Mouse (Mus musculus) erythroblast, embryonic 14.5 days (primary cell): ENCODE data around the gene A630001G21Rik. TPM values are rescaled to one million over a fixed set of nuclear protein-coding genes. Genes with fewer than 3 reads are reported as not detected.

ENCODE experiments used
- H3K27me3 ChIP-seq: 2 replicates; pipeline ENCODE4 v1.6.1; 2012; ENCODE audit warnings: inconsistent platforms; ENCODE audit not compliant: control insufficient read depth
- H3K36me3 ChIP-seq: 2 replicates; pipeline ENCODE4 v1.6.1; 2012; ENCODE audit warnings: mild to moderate bottlenecking, inconsistent platforms; ENCODE audit not compliant: control insufficient read depth
- H3K4me1 ChIP-seq: 2 replicates; pipeline ENCODE4 v1.6.1; 2012; ENCODE audit warnings: inconsistent platforms; ENCODE audit not compliant: control insufficient read depth
- H3K4me3 ChIP-seq: replicated peaks from 2 replicates; pipeline ENCODE3; 2012; ENCODE audit warnings: moderate library complexity, mild to moderate bottlenecking, inconsistent platforms
- H3K9me3 ChIP-seq: 2 replicates; pipeline ENCODE4 v1.6.1; 2012; ENCODE audit warnings: low read length, inconsistent platforms, mixed read lengths; ENCODE audit not compliant: control insufficient read depth
- GATA1 ChIP-seq: IDR thresholded peaks from 2 replicates; pipeline ENCODE4 v1.6.1; 2012; ENCODE audit warnings: low read length, inconsistent platforms, mixed read lengths
- TAL1 ChIP-seq: IDR thresholded peaks from 3 replicates; pipeline ENCODE4 v1.6.1; 2012; ENCODE audit warnings: low read length, inconsistent platforms, mixed read lengths
- polyA plus RNA-seq: library from polyadenylated mRNA; stranded (reverse); fragments of >175 nt; gene quantifications from 2 replicates; pipeline ENCODE4 v1.2.3, GENCODE M21; 2012

A630001G21Rik gene
- polyA plus RNA-seq, 1 experiment: 0.02 TPM

DNA sequence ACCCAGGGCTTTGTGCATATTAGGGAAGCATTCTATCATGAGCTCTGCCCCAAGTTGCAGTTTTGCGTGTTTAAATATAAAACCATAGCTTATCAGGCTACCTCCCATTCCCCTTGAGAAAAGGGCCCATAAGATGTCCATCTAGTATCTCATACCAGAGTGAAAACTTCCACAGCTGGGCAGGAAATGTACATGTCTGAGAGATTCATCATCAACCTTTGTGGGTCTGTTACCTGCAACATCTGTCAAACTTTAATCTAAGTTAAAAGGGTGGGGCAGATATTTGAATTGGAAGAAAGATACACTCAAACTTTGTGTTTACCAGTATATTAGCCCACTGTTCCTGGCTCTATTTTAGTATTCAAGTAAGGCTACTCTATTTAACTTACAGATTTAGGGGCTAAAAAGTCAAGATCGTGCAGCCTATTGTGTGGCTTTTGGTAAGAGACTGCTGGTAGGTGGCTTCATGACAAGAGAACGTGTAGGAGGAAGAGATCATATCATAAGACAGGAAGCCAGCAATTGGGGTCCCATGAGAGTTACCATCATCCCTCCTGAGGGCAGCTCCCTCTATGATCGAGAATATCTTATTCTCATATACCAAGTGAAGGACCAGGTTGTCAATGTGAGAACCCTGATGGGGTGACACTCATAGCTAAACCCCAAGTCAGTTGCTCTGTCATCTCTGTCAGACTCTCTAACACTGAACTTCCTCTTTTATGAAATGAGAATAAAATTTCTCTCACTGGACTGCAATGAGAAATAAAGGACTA is 80.5 kb downstream of the A630001G21Rik start:
- H3K4me3 ChIP-seq: no peak overlapping the region
- no peaks in the 10 kb centered on the region for H3K9me3 ChIP-seq
- peaks cover 7% of the 10 kb centered on the region for H3K4me1 ChIP-seq
- no peak for TF ChIP-seq TAL1
- TF ChIP-seq GATA1: no peak
- H3K27me3 ChIP-seq: no peaks in the 10 kb centered on the region
- no peaks in the 10 kb centered on the region for H3K36me3 ChIP-seq

DNA sequence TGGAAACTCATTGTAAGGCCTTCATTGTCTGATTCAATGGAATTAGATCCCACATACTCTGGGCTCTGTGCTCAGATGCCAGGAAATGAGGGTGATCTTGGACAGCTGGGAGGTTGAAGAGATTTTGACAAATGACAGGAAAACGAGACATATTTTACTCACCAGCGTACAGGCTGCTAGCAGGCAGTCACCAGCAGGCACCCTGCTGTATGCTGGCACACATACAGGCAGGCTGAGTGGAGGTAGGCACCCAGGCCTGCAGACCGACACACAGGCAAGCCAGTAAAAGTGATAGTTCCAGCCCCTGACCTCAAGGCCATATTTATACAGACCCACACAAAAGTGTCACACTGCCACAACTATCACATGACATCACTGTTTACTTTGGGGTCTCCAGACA is 82.8 kb downstream of the A630001G21Rik start:
- TF ChIP-seq GATA1: no peak
- no peak for TF ChIP-seq TAL1
- peaks cover 11% of the 10 kb centered on the region for H3K4me1 ChIP-seq
- H3K4me3 ChIP-seq: no peak overlapping the region
- no peaks in the 10 kb centered on the region for H3K36me3 ChIP-seq
- no peaks in the 10 kb centered on the region for H3K27me3 ChIP-seq
- H3K9me3 ChIP-seq: no peaks in the 10 kb centered on the region

DNA sequence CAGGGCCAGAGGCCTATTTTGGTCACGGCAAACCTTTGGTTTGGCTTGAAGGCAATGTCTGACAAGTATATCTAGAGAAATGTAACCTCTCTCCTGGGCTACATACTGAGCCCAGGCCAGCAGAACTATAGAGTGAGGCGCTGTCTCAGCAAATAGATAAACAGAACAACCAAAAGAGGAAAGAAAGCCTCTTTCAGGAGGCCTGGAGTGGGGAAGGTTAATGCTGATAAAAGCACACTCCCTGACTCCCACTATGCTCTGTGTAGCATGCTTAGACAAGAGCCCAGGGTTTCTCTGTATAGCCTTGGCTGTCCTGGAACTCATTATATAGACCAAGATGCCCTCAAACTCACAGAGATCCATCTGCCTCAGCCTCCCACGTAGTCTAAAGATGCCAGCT is 85.2 kb downstream of the A630001G21Rik start:
- Histone ChIP-seq H3K4me3 (no peak overlapping the region), H3K27me3 (no peaks in the 10 kb centered on the region), H3K9me3 (no peaks in the 10 kb centered on the region), H3K4me1 (peaks cover 11% of the 10 kb centered on the region), H3K36me3 (no peaks in the 10 kb centered on the region)
- TF ChIP-seq TAL1 (no peak), GATA1 (no peak)

DNA sequence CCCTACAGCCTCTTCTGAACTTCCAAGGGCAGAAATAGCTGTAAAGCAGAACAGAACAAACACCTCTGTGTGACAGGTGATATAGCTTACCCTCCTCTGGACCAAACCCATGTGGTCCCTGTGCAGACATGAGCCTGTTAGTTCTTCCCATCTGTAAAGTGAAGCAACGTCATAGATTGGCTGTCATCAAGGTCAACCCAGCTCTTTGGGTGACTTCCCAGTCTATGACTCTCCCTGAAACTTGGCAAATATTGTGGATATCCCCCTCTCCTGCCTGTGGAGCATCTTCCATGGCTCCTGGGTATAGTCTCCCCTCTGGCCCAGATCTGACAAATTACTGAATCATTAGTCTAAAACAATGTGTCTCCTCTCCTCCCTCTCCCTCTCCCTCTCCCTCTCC is 86.2 kb downstream of the A630001G21Rik start:
- Histone ChIP-seq H3K9me3 (no peaks in the 10 kb centered on the region), H3K4me1 (peaks cover 11% of the 10 kb centered on the region), H3K4me3 (no peak overlapping the region), H3K27me3 (no peaks in the 10 kb centered on the region), H3K36me3 (no peaks in the 10 kb centered on the region)
- TF ChIP-seq TAL1: no peak
- no peak for TF ChIP-seq GATA1

DNA sequence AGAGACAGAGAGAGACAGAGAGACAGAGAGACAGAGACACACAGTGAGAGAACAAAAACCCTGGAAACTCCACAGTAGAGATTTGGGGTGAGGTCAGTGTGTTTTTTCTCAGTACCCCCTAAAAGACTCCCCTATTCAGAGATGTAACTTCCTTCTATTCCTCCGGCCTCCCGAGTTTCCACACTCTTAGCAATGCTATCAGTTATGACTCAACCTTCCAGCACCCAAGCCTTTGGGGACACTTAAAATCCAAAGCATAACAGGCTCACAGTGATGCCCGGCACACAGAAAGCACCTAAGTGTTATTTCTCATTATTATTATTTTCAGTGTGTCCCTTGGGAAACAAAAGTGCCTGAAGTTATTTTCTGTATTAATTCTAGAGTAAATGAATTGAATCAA is 87.9 kb downstream of the A630001G21Rik start:
- no peaks in the 10 kb centered on the region for H3K9me3 ChIP-seq
- peaks cover 11% of the 10 kb centered on the region for H3K4me1 ChIP-seq
- no peaks in the 10 kb centered on the region for H3K27me3 ChIP-seq
- no peak overlapping the region for H3K4me3 ChIP-seq
- H3K36me3 ChIP-seq: no peaks in the 10 kb centered on the region
- TF ChIP-seq GATA1: no peak
- TF ChIP-seq TAL1: no peak

DNA sequence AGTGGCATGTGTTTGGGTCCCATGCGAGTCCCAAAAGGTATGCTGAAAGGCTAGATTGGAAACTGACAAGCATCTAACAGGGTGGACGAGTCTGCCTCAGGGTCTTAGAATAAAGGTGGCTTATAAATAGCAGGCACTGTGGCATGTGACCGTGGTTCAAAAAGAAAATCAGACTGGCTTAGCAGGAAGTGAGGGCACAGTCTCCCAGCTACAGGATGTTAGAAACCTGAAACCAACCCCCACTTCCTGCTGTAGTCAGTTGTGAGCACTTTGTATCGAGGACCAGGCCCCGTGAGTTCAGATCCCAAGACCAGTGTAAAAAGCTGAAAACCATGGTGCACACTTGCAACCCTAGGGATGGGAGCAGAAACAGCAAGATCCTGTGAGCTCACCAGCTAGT is 91.1 kb downstream of the A630001G21Rik start:
- no peaks in the 10 kb centered on the region for H3K9me3 ChIP-seq
- no peaks in the 10 kb centered on the region for H3K36me3 ChIP-seq
- no peak overlapping the region for H3K4me3 ChIP-seq
- H3K27me3 ChIP-seq: no peaks in the 10 kb centered on the region
- H3K4me1 ChIP-seq: peaks cover 2% of the 10 kb centered on the region
- TF ChIP-seq TAL1: no peak
- no peak for TF ChIP-seq GATA1

DNA sequence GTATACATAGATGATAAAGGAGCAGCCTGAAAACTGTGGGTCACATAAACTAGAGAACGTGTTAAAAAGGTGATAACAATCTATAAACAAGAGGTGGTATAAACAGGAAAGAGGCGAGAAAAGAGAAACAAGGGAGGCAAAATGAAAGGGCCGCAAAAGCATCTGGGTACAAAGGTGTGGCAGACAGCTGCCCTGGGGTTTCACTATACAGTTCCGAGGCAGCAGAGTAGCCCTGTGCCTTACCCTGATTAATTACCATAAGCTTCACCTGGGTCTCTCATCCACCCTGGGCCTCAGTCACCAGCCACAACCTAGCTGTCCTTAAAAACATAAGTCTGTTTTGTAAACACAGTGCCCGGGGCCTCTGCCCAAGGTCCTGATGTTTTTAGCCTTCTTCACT is 91.8 kb downstream of the A630001G21Rik start:
- Histone ChIP-seq H3K36me3 (no peaks in the 10 kb centered on the region), H3K4me3 (no peak overlapping the region), H3K9me3 (no peaks in the 10 kb centered on the region), H3K4me1 (no peaks in the 10 kb centered on the region), H3K27me3 (no peaks in the 10 kb centered on the region)
- TF ChIP-seq TAL1 (no peak), GATA1 (no peak)

DNA sequence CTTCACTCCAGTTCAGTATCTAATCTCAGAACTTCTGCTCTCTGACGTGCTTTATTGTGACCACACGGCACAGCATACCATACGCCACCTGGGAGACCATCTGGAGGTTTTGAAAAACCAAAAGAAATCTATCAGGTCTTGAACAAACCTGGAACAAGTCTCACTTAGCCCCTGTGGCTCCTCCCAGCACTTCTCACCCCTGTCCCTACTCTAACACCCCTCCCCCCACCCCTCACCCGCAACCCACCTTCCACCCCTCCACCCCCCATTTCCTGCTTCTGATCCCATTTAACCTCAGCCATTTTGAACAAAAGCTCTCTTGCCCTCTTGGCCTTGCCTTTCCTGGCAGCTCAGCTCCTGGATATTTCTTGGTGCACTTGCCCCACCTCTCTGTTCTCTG is 98.2 kb downstream of the A630001G21Rik start:
- Histone ChIP-seq H3K36me3 (no peaks in the 10 kb centered on the region), H3K4me1 (no peaks in the 10 kb centered on the region), H3K27me3 (no peaks in the 10 kb centered on the region), H3K4me3 (no peak overlapping the region), H3K9me3 (no peaks in the 10 kb centered on the region)
- TF ChIP-seq TAL1: no peak
- TF ChIP-seq GATA1: no peak

Other genes starting within 250 kb of the A630001G21Rik start
- gene G530012D18Rik, start 203.0 kb downstream of the A630001G21Rik start, polyA plus RNA-seq: not detected in 2 replicates
- 0.04 and 0.09 TPM in 2 replicates for gene Sp110, start 179.8 kb downstream of the A630001G21Rik start, polyA plus RNA-seq
- gene Sp140, start 178.3 kb downstream of the A630001G21Rik start, polyA plus RNA-seq: 0.10 TPM in 1 of 2 replicates, not detected in the other
- 0.02 TPM in 2 replicates for gene Sp100, start 128.7 kb downstream of the A630001G21Rik start, polyA plus RNA-seq
- 0.55 and 0.93 TPM in 2 replicates for gene Cab39, start 14.8 kb upstream of the A630001G21Rik start, polyA plus RNA-seq
- gene Itm2c, start 115.6 kb upstream of the A630001G21Rik start, polyA plus RNA-seq: 0.38 and 0.57 TPM in 2 replicates
- gene 4933407L21Rik, start 149.8 kb upstream of the A630001G21Rik start, polyA plus RNA-seq: not detected in 2 replicates
- gene Gpr55, start 182.4 kb upstream of the A630001G21Rik start, polyA plus RNA-seq: 0.03 TPM in 1 of 2 replicates, not detected in the other
- gene Spata3, start 238.2 kb upstream of the A630001G21Rik start, polyA plus RNA-seq: not detected in 2 replicates